Mouse (Mus musculus) stomach, embryonic 14.5 days (tissue): Measurements from ENCODE around the gene Ank2. TPM values are rescaled to one million over a fixed set of nuclear protein-coding genes. Genes with fewer than 3 reads are reported as not detected.

Experiments
- ATAC-seq: fragments of 200-750 bp; cut with Nextera tagmentation; 2 replicates; pipeline ENCODE4 v1.8.0; 2017; ENCODE audit warnings: low read depth, moderate TSS enrichment; ENCODE audit not compliant: insufficient number of reproducible peaks, insufficient read depth, low FRiP score
- H3K27ac ChIP-seq: fragments of 300-500 bp; sonication (generic); 2 replicates; pipeline ENCODE4 v1.5.1; 2014; ENCODE audit warnings: mild to moderate bottlenecking, low read length, moderate library complexity, mixed read lengths
- H3K27me3 ChIP-seq: fragments of 300-500 bp; sonication (generic); 2 replicates; pipeline ENCODE4 v1.6.1; 2014; ENCODE audit warnings: low read length, control low read depth, mixed read lengths; ENCODE audit not compliant: control insufficient read depth, insufficient read depth
- H3K36me3 ChIP-seq: fragments of 300-500 bp; sonication (generic); 2 replicates; pipeline ENCODE4 v1.6.1; 2014; ENCODE audit warnings: mild to moderate bottlenecking, control low read depth, low read length, moderate library complexity, mixed read lengths; ENCODE audit not compliant: control insufficient read depth, insufficient read depth
- H3K4me1 ChIP-seq: fragments of 300-500 bp; sonication (generic); 2 replicates; pipeline ENCODE4 v1.6.1; 2014; ENCODE audit warnings: low read length, control low read depth, mixed read lengths; ENCODE audit not compliant: control insufficient read depth, insufficient read depth
- H3K4me2 ChIP-seq: fragments of 300-500 bp; sonication (generic); replicated peaks from 2 replicates; pipeline ENCODE4 v1.6.1; 2014; ENCODE audit warnings: low read depth, low read length, control low read depth
- H3K4me3 ChIP-seq: fragments of 300-500 bp; sonication (generic); 2 replicates; pipeline ENCODE4 v1.5.1; 2014; ENCODE audit warnings: low read depth, low read length, control low read depth
- H3K9ac ChIP-seq: fragments of 300-500 bp; sonication (generic); replicated peaks from 2 replicates; pipeline ENCODE4 v1.6.1; 2014; ENCODE audit warnings: low read depth, mild to moderate bottlenecking, control low read depth, low read length, moderate library complexity, mixed read lengths
- H3K9me3 ChIP-seq: fragments of 300-500 bp; sonication (generic); 2 replicates; pipeline ENCODE4 v1.6.1; 2016; ENCODE audit warnings: low read depth, low read length, control low read depth; ENCODE audit not compliant: control insufficient read depth
- WGBS: fragments of 180-500 bp; shearing (Covaris S2); extraction: QIAGEN DNeasy Blood & Tissue Kit; methylation state at CpG from one replicate; pipeline ENCODE4 v1.1.7; 2014; 5-methylcytosine and 5-hydroxymethylcytosine counted together
- polyA plus RNA-seq: library from polyadenylated mRNA; unstranded; fragments of >200 nt; fragmentation: Nextera tagmentation; extraction: Ambion mirVana; gene quantifications from 2 replicates; pipeline ENCODE4 v1.2.1, GENCODE M21; 2014

Gene Ank2
- polyA plus RNA-seq, 1 experiment from 2014 or later, result 50.0 TPM

DNA sequence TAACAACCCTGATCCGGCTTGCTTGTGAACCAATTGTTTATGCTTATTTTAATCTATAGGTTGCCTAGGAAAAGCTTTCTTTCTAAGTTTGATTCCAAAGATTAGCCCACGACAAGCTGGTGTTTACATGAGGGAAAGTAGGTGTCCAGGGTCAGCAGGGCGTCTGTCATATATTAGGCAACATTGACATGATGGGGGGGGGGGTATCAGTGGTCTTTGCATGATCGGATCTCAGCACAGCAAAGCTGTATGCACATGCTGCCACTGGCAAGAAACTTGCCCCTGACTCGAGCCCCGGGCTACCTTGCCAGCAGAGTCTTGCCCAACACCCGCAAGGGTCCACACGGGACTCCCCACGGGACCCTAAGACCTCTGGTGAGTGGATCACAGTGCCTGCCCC lies 358.6 kb downstream of the Ank2 start:
- no peaks in the 10 kb centered on the region for H3K27me3 ChIP-seq
- H3K9me3 ChIP-seq, result no peaks in the 10 kb centered on the region
- no peak for ATAC-seq
- no peak overlapping the region for H3K27ac ChIP-seq
- H3K36me3 ChIP-seq, result no peaks in the 10 kb centered on the region
- H3K4me2 ChIP-seq, result no peak overlapping the region
- WGBS, result 52% methylated on average over 7 of the region's 9 CpGs
- H3K4me1 ChIP-seq, result no peaks in the 10 kb centered on the region
- no peak overlapping the region for H3K4me3 ChIP-seq
- no peak overlapping the region for H3K9ac ChIP-seq

DNA sequence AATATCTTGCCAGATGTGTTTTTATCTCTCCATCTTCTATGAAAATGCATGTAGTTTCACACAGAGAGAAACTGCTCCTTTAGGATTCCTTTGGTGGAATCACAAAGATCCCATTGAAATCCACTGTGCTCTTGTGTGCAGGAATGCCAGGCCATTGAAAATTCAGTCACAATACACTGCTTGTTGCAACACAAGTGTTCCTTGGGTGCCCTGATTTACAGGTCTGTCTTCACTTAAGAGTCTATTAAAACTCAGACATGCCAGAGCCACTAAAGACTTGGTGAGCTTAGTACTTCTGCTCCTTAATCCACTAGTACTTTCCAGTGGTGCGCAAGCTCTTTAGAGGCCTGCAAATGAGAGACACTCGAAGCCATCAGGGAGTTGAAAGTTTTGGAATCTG lies 359.5 kb downstream of the Ank2 start:
- 71% methylated on average over 2 of the region's 2 CpGs for WGBS
- ATAC-seq, result no peak
- H3K36me3 ChIP-seq, result no peaks in the 10 kb centered on the region
- no peaks in the 10 kb centered on the region for H3K4me1 ChIP-seq
- no peak overlapping the region for H3K27ac ChIP-seq
- no peak overlapping the region for H3K4me3 ChIP-seq
- no peaks in the 10 kb centered on the region for H3K9me3 ChIP-seq
- H3K27me3 ChIP-seq, result no peaks in the 10 kb centered on the region
- H3K4me2 ChIP-seq, result no peak overlapping the region
- H3K9ac ChIP-seq, result no peak overlapping the region

DNA sequence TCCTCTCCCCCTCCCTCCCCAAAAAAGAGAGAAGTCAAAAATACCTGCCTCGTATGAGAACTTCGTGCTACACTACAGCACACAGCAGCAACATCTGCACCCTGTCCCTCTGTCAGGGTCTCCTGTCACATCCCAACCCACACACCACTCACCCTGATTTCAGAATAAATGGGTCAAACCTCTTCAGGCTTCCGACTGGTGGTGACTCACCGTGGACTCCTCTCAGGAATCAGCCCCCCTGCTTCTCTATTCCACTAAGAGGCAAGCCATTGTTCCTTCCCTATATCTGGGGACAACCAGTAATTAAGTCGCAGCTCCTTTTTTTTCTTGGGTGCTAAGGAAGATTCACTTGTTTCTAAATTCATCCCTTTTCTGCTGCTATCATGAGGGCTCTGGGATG lies 361.6 kb downstream of the Ank2 start:
- H3K9ac ChIP-seq, result no peak overlapping the region
- no peak overlapping the region for H3K4me3 ChIP-seq
- 0 out of 2 replicates have a peak, but pooled peaks cover 3% of the 10 kb centered on the region for H3K4me1 ChIP-seq
- WGBS, result 73% methylated on average over 5 of the region's 5 CpGs
- ATAC-seq, result no peak
- H3K9me3 ChIP-seq, result no peaks in the 10 kb centered on the region
- H3K4me2 ChIP-seq, result no peak overlapping the region
- H3K27ac ChIP-seq, result no peak overlapping the region
- no peaks in the 10 kb centered on the region for H3K27me3 ChIP-seq
- no peaks in the 10 kb centered on the region for H3K36me3 ChIP-seq

DNA sequence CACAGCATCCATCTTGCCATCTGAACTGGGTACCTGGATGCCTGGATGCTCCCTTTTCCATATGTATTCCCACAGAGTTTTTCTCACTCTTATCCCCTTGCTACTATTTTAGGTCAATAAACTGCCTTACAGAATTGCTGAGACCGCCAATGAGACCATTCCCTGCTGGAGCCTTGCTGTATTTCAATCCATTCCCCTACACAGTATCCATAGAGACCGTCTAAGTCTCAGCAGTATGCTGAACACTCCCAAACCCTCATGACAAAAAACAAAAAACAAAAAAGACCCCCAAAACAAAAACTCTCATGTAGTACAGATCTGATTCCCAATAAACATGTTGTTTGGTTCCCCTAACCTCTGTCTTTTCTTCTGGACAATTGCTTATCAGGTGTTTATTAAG lies 365.1 kb downstream of the Ank2 start:
- H3K9ac ChIP-seq, result no peak overlapping the region
- H3K4me1 ChIP-seq, result 0 out of 2 replicates have a peak, but pooled peaks cover 3% of the 10 kb centered on the region
- no peaks in the 10 kb centered on the region for H3K27me3 ChIP-seq
- no peaks in the 10 kb centered on the region for H3K9me3 ChIP-seq
- no peaks in the 10 kb centered on the region for H3K36me3 ChIP-seq
- 77% methylated on average over 2 of the region's 2 CpGs for WGBS
- ATAC-seq, result no peak
- no peak overlapping the region for H3K27ac ChIP-seq
- H3K4me3 ChIP-seq, result no peak overlapping the region
- H3K4me2 ChIP-seq, result no peak overlapping the region

DNA sequence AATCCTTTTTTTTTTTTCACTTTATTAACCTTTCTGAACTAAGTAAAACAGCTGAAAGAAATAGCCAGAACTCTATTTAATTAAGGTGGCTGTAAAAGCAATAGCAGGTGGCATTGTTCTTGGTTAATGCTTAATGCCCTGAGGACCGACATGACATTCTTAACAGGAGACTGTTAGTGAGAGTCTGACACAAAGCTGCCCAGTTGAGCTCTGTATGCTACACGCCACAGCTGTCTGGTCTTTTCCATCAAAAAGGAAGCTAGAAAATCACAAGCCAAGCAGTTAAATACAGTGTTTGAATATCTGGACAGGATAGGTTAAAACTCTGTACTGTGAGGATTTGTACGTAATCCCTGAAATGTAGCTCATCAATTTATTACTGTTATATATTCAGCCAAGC lies 368.1 kb downstream of the Ank2 start:
- WGBS, result 39% methylated on average over 3 of the region's 3 CpGs
- H3K27me3 ChIP-seq, result no peaks in the 10 kb centered on the region
- no peaks in the 10 kb centered on the region for H3K9me3 ChIP-seq
- H3K4me2 ChIP-seq, result no peak overlapping the region
- H3K27ac ChIP-seq, result no peak overlapping the region
- no peak overlapping the region for H3K4me3 ChIP-seq
- H3K9ac ChIP-seq, result no peak overlapping the region
- no peak for ATAC-seq
- peaks cover 7% of the 10 kb centered on the region; the same call in 1 of the 2 replicates for H3K4me1 ChIP-seq
- no peaks in the 10 kb centered on the region for H3K36me3 ChIP-seq

DNA sequence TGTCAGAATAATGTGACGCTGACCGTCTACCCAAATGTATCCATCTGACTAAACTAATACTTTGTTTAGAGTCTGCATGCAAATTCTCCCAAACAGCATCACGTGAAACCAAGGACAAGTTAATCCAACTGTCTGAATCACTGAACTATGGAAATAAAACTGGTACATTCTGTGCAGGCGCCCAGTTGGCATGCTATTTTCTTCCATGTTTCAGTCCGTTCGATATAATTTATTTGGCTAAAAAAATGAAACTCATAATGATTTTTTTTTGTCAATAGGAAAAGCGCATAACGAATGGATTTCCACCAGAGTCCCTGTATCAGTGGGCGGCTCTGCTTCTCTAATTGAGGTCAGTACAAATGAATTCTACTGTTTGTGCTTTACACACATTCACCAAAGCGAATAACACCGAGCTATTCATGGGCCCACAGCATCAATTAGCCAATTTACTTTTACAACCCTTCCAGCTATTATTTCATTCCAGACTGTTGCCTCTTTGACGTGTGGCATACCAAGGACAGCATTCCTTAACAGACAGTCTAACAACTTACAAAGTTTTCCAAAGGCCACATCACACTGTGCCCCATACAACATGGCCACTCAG lies 368.9 kb downstream of the Ank2 start:
- Histone ChIP-seq H3K9ac (no peak overlapping the region), H3K27ac (no peak overlapping the region), H3K36me3 (no peaks in the 10 kb centered on the region), H3K4me2 (no peak overlapping the region), H3K4me3 (no peak overlapping the region), H3K27me3 (no peaks in the 10 kb centered on the region), H3K4me1 (peaks cover 10% of the 10 kb centered on the region; the same call in 1 of the 2 replicates), H3K9me3 (no peaks in the 10 kb centered on the region)
- 77% methylated on average over 12 of the region's 12 CpGs for WGBS
- ATAC-seq, result no peak

DNA sequence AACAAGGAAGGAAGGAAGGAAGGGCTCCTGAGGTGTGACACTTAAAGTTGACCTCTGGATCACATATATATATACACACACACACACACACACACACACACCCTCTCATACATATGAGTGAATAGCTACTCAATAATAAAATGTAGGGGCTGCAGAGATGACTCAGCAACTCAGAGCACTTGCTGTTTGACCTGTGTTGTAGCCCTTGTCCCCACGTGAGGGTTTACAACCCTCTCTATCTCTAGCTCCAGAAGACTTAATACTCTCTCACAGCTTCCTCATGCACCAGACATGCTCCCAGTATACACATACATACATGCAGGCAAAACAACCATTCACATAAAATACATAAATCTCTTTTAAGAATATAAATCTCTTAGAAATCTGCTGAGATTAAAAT lies 369.4 kb downstream of the Ank2 start:
- Histone ChIP-seq H3K27me3 (no peaks in the 10 kb centered on the region), H3K4me2 (no peak overlapping the region), H3K4me1 (peaks cover 11% of the 10 kb centered on the region), H3K27ac (no peak overlapping the region), H3K36me3 (no peaks in the 10 kb centered on the region), H3K9me3 (no peaks in the 10 kb centered on the region), H3K9ac (no peak overlapping the region), H3K4me3 (no peak overlapping the region)
- no peak for ATAC-seq
- 57% methylated on average over 1 of the region's 1 CpGs for WGBS

DNA sequence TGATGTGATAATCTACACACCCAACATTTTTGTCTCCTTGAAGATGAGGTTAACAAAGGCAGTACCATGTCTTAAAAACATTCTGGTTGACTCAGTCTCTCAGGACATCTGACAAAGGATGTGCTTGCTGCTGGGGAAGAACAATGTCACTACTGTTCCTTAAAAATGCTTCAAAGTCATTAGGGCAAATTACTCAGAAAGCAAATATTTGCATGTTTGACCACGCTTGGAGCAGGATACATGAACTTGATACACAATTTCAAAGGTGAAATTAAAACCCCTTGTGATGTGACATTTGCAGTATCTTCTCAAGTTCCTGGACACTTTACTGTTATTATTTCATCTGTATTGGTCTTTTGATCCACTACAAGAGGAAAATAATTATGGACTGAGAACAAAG lies 371.5 kb downstream of the Ank2 start:
- peaks cover 21% of the 10 kb centered on the region for H3K4me1 ChIP-seq
- no peaks in the 10 kb centered on the region for H3K9me3 ChIP-seq
- no peak overlapping the region for H3K27ac ChIP-seq
- H3K27me3 ChIP-seq, result no peaks in the 10 kb centered on the region
- no peak overlapping the region for H3K4me3 ChIP-seq
- H3K9ac ChIP-seq, result no peak overlapping the region
- no peak for ATAC-seq
- 69% methylated on average over 1 of the region's 1 CpGs for WGBS
- H3K36me3 ChIP-seq, result no peaks in the 10 kb centered on the region
- H3K4me2 ChIP-seq, result no peak overlapping the region

DNA sequence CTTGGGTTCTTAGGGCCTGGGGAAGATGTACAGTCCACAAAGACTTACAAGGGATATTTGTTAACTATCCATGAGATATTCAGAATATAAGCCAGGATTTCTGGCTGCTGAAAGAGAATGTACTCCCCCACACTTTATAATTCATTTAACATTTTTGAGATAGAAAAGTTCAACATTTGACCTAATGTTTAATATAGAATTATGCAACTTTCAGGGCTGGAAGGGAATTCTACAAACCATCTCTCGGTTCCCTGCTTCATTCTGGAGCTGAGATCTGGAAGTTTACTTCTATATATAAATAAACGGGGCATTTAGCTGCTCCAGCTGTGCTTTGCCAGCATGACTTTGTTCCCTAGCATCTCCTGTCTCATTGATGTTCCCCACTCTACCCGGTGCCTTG lies 372.9 kb downstream of the Ank2 start:
- no peaks in the 10 kb centered on the region for H3K27me3 ChIP-seq
- H3K27ac ChIP-seq, result peak overlapping the region; percentile 58; the same call in 1 of the 2 replicates
- no peak overlapping the region for H3K4me2 ChIP-seq
- WGBS, result 29% methylated on average over 3 of the region's 3 CpGs
- no peak; the same call in 1 of the 2 replicates for ATAC-seq
- H3K9ac ChIP-seq, result no peak overlapping the region
- no peaks in the 10 kb centered on the region for H3K36me3 ChIP-seq
- H3K9me3 ChIP-seq, result no peaks in the 10 kb centered on the region
- H3K4me3 ChIP-seq, result no peak overlapping the region
- peaks cover 21% of the 10 kb centered on the region for H3K4me1 ChIP-seq
